Mouse (Mus musculus) right cerebral cortex, postnatal 4 days (tissue): ENCODE data around the gene Atp8a2.

ENCODE experiments used
- DNase-seq: peaks from one replicate; pipeline ENCODE4 v3.0.0-alpha.2; 2022

Atp8a2 gene

GRCm38 (mm10) chr14:60196884-60197283 lies at the start of gene Atp8a2:
TSS of gene Atp8a2 (minus strand) at chr14:60197179.
- DNase-seq, result no peak

- DNase-seq, result no peak
Observed at GRCm38 (mm10) chr14:60238551-60238950, 41.6 kb upstream of the Atp8a2 start.

GRCm38 (mm10) chr14:60219886-60220285 lies 22.9 kb upstream of the Atp8a2 start:
- DNase-seq, result no peak

GRCm38 (mm10) chr14:60217616-60218015 lies 20.6 kb upstream of the Atp8a2 start:
- DNase-seq, result no peak

- DNase-seq, result no peak
Observed at GRCm38 (mm10) chr14:60216125-60216524, 19.1 kb upstream of the Atp8a2 start.

- no peak for DNase-seq
Observed at GRCm38 (mm10) chr14:60215000-60215399, 18.0 kb upstream of the Atp8a2 start.

- no peak for DNase-seq
Observed at GRCm38 (mm10) chr14:60214040-60214439, 17.1 kb upstream of the Atp8a2 start.

GRCm38 (mm10) chr14:60209166-60209565 lies 12.2 kb upstream of the Atp8a2 start:
- no peak for DNase-seq

GRCm38 (mm10) chr14:60204993-60205392 lies 8.0 kb upstream of the Atp8a2 start:
- no peak for DNase-seq

GRCm38 (mm10) chr14:60195999-60196398 lies 980 bp downstream of the Atp8a2 start:
- DNase-seq, result no peak

GRCm38 (mm10) chr14:60194606-60195005 lies 2.4 kb downstream of the Atp8a2 start:
- DNase-seq, result no peak

- DNase-seq, result no peak
Observed at GRCm38 (mm10) chr14:60189771-60190170, 7.2 kb downstream of the Atp8a2 start.

GRCm38 (mm10) chr14:60188201-60188825 lies 8.7 kb downstream of the Atp8a2 start:
- no peak for DNase-seq

GRCm38 (mm10) chr14:60181306-60181705 lies 15.7 kb downstream of the Atp8a2 start:
- DNase-seq, result no peak

GRCm38 (mm10) chr14:60178571-60178955 lies 18.4 kb downstream of the Atp8a2 start:
- no peak for DNase-seq

GRCm38 (mm10) chr14:60177614-60178570 lies 19.1 kb downstream of the Atp8a2 start:
- DNase-seq, result no peak

- peak; percentile 76 for DNase-seq
Observed at GRCm38 (mm10) chr14:60176891-60177613, 19.9 kb downstream of the Atp8a2 start.

GRCm38 (mm10) chr14:60176469-60176890 lies 20.5 kb downstream of the Atp8a2 start:
- no peak for DNase-seq

GRCm38 (mm10) chr14:60172286-60173055 lies 24.5 kb downstream of the Atp8a2 start:
- no peak for DNase-seq

GRCm38 (mm10) chr14:60170845-60171610 lies 26.0 kb downstream of the Atp8a2 start:
- no peak for DNase-seq

- no peak for DNase-seq
Observed at GRCm38 (mm10) chr14:60163367-60163766, 33.6 kb downstream of the Atp8a2 start.

GRCm38 (mm10) chr14:60152373-60152772 lies 44.6 kb downstream of the Atp8a2 start:
- no peak for DNase-seq
